Mouse (Mus musculus) ovary, postnatal 14 days (tissue): ENCODE data around the gene Gm6169.
"Not testable (repeated sequence)": the region's sequence is repeated elsewhere in the genome, so short reads cannot be mapped to it uniquely, and the experiment has no call there.

Experiments
- DNase-seq: peaks from one replicate; pipeline ENCODE4 v3.0.0; 2022; ENCODE audit warnings: low spot score

The Gm6169 gene

DNA sequence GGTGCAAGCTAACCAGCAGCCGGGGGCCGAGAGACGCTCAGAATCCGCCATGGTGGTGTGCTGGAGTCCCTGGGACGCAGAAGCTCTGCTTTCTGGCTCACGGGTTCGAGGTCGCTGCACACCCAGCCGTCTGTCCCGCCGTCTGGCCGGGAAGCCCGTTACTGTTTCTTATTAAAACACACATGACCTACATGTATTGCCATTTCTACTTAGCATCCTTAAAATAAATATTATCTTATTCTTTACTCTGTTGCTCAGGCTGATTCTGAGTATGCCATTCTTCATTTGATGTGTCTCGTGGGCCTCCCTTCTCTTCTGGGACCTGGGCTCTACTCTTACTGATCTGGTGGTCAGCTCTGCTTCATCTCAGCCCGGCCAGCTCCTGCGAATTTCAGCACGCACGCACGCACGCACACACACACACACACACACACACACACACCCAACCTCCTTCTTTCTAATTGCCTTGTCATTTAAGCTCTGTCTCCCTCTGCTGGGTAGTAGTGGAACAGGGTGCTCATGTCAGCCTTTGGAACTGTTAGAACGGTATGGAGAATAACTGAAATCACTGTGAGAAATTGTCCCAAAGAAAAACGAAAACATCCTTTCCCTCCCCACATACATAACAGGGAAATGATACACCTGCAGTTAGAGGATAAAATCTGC, at the start of gene Gm6169:
TSS of gene Gm6169 (minus strand) at position 51 of the 666 bp plus-strand sequence.
- DNase-seq: peak; percentile 54

DNA sequence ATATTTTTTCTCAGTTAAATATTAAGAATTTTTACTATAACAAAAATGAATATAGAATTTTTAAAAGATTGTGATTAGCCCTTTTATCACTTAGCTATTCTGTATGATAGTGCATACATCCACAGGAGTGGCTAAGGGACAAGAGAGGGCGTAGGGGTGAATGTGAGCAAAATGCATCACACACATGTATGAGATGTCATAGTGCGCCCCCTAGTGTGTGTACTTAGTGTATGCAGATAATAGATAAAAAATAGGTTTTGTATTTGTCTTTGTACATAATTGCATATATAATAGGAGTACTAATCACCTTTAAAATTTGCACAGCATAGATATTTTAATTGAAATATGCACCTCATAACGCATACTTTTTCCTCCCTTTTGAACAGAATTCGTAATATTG, 46.8 kb upstream of the Gm6169 start:
- peak; percentile 16 for DNase-seq

DNA sequence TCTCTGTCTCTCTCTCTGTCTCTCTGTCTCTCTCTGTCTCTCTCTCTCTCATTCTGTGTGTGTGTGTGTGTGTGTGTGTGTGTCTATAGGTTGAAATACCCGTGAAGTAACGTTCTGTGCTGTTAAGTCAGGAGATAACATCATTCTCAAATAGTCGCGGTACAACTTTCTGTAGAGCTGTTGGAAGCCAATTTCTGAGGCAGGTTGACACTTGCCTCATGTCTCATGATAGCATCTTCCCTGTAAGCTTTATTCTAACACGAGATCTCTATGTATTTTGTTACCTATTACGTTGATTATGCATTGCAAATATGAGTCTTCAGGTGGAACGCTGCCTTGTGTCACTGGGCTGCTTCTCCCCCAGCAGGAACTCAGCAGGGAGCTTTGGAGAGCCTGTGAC, 43.3 kb upstream of the Gm6169 start:
- no peak for DNase-seq

DNA sequence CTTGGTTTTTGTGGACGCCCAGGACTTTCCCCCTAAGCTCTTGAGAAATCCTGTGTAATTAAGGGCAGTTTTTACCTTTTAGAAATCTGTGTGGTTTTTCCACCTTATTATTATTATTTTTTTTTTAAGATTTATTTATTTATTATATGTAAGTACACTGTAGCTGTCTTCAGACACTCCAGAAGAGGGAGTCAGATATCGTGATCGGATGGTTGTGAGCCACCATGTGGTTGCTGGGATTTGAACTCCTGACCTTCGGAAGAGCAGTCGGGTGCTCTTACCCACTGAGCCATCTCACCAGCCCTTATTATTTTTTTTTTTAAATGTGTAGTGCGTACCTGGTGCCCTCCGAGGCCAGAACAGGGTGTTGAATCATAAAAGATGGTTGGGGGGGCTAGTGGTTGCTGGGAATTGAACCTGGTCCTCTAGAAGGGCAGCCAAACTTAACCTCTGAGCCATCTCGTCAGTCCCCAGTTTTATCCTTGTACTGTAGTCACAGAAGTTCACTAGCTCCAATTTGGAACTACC, 39.4 kb upstream of the Gm6169 start:
- not testable (repeated sequence) for DNase-seq

DNA sequence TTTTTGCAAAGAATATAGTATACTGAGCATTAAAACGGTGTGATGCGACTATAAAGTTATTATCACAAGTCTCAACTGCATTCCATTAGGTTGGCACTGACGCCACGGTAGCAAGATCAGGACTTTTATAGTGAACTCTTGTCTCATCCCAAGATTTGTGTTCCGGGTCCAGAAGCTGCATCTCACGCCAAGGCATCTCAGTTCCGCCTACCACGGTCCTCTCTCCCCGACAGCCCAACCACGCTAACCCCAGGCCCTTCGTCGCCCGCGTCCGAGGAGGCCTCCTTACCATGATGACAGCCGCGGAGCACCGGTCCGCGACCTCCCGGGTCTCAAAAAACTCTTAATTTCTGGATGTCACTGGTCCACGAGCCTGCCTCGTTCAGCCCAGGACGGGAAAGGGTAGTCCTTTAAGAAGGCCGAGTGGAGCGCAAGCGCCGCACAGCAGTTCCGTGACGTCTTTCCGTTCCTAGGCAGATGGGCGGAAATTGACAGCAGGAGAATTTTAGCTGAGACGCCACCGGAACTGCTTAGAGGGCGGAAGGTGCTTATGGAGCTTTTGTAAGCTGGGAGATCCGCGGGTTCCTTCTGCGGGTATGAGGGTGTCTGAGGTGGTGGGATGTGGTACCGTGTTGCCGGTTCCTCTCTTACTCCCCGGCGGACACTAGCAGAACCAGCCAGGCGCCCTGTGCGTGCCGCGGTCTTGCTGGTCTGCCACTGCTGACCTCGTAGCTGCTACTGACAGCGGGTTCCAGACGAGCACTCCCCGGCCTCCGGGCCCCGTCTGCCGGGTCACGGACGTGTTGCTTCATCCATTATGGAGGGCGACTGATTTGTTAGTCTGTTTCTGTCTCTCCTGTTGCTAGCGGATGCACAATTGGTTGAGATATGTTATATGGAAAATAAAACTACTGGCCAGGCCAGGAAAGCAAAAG, 38.7 kb upstream of the Gm6169 start, which contains the start of the genes Gfm2 and Nsa2:
TSS of gene Gfm2 (plus strand) at position 472 of the 935 bp plus-strand sequence.
TSS of gene Nsa2 (minus strand) at position 472 of the 935 bp plus-strand sequence.
- peak; percentile 86 for DNase-seq

DNA sequence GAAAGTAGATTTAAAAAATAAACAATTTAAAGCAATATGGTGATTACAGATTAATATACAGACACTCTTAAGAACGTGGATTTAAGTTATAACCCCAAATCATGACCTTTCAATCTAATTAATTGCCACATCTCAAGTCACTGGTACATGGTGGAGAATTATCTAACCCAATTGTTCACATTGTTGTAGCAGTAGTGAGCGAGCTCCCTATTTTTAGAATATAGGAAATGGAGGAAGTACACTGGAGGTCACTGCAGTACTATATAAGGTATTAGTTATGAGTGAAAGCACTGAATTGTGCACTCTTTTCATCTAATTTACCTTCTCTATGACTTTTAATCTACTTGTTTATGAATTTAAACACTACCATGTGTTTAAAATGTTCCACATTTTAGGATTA, 31.4 kb upstream of the Gm6169 start:
- DNase-seq: not testable (repeated sequence)

DNA sequence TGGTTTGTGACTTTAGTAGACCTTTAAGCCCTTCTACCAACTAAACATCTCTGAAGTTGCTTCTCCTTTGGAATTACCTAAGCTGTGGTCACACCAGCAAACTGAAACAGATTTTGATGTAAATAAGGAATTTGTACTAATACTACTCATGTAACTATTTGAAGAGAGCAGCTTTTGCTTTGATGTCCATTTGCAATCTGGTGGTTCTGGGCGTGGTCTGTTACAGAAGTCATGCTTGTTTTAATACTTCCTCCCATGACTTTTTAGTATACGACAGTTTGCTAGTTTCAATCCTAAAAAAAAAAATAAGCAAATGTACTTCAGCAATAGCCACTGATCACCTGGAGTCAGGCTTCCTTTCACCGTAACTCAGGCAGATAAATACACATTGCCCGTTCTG, 30.6 kb upstream of the Gm6169 start:
- DNase-seq: not testable (repeated sequence)

DNA sequence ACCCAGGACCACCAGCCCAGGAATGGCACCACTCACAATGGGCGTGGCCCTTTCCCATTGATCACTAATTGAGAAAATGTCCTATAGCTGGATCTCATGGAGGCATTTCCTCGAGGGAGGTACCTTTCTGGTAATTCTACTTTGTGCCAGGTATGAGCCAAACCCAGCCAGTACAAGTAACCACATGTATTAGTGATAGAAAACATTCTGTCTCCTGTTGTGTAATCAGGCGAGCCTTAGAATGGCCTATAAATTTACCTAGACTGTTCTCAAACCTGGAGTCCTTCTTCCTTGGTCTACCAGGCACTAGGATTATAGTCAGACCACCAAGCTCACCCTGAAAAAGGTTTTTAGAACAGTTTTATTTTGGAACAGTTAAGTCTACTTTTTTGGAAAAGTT, 22.3 kb upstream of the Gm6169 start:
- DNase-seq: no peak

DNA sequence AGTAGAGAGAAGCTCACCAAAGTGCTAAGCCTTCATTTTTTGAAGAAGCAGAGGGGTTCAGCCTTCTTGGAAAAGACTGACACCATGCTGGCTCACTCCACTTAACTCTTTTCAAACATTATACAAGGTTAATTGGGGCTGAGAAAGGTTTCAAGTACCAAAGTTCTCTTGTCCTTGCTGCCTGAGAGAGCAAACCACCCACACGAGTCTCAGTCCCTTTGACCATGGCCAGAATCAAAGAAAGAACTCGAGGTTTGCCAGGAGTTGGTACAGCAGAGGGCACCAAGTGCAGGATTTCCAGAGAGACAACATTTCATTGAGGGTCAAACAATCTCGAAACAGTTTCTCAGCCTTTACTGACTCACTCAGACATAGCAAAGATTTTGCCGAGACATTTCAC, 10.0 kb upstream of the Gm6169 start:
- DNase-seq: no peak

DNA sequence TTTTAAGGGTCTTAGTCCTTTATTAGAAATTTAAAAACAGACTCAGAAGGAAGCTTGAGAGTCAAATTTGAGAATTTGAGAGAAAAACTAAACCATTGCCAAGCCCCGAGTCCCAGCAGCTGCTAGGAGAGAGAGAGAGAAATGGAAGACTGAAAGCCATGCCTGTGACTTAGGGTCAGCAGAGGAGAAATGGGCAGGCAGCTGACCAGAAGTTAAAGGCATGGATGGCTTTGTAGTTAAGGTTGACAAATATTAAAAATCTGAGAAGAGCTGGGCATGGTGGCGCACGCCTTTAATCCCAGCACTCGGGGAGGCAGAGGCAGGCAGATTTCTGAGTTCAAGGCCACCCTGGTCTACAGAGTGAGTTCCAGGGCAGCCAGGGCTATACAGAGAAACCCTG, 8.7 kb upstream of the Gm6169 start:
- not testable (repeated sequence) for DNase-seq

DNA sequence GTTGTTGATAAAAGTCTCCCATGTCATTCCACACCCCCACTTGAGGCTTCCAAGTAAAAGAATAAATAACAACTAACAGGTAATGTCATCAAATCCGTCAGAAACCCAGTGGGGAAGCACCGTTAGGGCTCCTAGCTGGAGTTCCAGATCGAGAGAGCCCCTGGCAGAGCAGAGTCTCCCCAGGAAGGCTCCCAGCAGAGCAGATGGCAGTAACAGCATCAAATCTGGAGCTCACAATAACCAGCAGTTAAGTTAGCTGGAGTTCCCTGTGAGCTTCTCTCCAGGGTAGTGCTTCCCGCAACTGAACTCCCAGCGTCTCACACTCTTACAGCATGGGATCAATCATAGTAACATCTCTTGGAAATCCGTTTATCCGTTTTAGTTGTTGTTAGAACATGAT, 6.0 kb upstream of the Gm6169 start:
- DNase-seq: no peak

DNA sequence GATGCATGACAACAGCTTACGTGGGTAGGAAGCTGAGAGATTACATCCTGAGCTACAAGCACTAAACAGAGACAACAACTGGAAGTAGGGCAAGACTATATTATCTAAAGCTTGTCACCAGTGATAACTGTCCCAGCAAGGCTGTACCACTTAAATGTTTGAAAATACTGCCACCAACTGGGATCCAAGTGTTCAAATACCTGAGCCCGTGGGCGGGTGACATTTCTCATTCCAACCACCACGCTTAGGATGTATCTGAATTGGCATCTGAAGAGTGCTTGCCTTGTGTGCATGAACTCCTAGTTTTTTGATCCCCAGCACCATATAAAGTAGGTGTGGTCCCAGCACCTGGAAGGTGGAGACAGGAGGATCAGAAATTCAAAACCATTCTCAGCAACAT, 3.3 kb downstream of the Gm6169 start:
- no peak for DNase-seq

DNA sequence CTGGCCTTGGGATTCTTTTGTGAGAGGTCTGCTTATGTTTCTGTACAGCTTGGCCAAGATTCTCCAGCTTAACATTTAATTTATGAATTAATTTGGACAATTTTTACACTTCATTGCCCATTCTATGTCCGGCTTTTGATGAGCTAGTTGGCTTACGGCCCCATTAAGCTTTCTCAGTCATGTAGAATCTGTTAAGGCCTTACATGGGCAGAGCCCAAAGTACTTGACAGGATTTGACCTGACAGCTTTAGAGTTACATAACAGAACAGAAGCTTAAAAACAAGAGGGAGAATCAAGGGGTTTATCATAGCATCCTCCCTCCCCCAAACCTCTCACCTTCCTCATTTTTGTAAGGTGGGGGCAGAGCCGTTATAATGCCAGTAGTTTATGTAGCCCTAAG, 10.9 kb downstream of the Gm6169 start:
- DNase-seq: no peak

DNA sequence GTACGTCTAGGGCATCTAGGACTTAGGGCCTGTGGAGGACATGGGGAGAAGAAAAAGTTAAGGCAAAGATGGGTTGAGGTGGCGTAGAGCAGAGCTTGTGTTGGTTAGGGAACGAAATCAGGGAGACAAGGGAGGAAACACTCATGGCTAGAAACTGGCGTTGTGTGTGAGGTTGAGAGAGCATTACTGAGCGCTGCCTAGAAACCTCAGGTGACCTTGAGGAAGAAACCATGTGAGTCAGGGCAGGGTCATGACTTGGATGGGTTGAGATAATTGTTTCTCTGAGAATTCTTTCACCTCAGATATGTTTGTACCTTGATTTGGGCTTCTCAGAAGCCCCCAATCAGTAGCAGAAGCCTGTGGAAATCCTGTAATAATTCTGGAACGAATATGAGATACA, 11.6 kb downstream of the Gm6169 start:
- DNase-seq: no peak

DNA sequence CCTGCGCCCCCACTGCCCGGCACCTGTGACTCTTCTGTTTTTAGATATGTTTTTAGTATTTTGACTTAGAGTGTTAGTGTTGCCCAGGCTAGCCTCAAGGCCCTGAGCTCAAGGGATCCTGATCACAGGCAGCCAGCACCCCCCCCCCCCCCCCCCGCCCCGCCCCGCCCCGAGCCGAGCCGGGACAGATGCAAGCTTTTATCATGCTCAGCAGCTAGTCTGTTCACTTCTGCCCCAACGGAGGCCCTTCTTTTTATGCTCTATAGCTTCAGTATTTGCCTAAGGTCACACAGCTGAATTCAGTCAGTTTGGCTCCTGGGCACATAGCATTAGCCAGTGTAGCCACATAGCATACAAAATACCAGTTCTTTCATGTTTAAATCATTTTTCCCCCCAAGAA, 12.7 kb downstream of the Gm6169 start:
- DNase-seq: no peak

DNA sequence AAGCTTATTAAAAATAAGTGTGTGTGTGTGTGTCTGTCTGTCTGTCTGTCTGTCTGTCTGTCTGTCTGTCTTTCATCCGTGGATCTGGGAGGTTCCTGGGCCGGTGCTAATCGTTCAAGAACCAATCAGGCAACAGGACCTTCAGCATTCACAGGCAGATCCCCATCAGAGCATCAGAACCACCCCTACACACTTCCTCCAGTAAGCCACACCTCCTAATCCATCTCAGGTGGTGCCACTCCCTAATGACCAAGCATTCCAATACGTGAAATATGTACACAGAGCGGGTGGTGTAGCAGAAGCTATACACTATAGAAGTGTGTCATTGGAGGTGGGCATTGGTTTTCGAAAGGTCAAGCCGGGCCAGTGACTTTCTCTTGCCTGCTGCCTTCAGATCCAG, 16.6 kb downstream of the Gm6169 start:
- DNase-seq: no peak

DNA sequence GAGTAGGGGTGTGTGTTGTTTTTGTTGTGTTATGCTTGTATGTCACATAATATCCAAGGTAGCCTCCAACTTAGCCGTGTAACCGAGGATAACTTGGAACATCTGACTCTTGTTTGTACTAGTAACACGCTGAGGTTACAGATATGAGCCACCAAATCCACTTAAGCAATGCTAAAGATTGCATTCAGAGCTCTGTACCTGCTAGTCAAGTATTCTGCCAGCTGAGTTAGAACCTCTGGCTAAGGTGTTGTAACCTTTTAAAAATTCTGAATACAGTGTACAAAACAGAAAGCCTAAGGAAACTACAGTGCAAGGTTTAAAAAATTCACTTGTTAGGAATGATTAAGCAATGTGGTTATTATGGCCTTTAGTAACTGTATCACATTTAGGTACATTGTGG, 18.4 kb downstream of the Gm6169 start:
- no peak for DNase-seq

DNA sequence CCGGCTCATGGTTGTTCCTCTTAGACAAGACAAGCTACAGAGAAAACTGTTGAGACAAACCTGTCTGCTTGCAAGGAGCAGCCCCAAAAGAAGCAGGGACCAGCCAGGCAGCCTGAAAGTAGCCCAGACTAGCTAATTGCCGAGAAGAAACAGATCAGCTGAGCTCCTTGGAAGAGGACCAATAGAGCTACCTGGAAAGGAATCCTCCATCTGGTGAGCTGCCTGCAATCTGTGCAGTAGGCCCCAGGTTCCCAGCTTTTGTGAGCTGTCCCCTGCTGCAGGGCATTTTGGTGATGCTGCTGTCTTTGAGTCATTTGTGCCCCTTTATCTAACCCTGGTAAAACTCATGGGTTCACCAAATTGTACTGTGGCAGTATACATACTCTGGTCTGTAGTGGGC, 18.8 kb downstream of the Gm6169 start:
- no peak for DNase-seq

DNA sequence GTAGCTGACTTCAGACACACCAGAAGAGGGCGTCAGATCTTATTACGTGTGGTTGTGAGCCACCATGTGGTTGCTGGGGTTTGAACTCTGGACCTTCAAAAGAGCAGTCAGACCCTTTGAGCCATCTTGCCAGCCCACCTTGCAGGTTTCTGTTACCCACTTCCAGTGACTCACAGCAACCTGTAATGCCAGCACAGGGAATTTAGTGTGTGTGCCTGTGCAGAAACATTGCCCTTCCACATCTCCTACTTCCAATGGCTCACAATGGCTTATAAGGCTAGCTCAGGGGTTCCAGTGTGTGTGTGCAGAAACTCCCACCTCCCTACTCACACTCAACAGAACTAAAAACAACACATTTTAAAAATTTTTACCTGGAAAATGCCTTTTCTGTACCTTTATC, 21.5 kb downstream of the Gm6169 start:
- DNase-seq: no peak

DNA sequence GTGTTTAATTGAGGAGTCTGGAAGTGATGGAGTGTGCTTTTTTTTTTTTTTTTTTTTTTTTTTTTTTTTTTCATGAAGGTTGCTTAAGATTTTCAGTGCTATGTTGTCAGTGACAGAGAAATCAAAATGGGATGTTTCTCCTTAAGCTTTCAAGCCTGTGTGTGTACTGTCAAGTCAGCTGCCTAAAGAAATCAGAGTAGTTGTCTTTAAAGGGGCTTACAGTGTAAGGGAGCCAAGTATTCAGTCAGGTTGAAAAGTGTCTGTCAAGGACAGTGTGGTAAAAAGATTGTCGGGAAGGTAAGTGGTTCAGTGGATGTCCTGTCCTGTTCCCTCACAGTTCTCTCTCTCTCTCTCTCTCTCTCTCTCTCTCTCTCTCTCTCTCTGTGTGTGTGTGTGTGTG, 25.5 kb downstream of the Gm6169 start:
- no peak for DNase-seq

DNA sequence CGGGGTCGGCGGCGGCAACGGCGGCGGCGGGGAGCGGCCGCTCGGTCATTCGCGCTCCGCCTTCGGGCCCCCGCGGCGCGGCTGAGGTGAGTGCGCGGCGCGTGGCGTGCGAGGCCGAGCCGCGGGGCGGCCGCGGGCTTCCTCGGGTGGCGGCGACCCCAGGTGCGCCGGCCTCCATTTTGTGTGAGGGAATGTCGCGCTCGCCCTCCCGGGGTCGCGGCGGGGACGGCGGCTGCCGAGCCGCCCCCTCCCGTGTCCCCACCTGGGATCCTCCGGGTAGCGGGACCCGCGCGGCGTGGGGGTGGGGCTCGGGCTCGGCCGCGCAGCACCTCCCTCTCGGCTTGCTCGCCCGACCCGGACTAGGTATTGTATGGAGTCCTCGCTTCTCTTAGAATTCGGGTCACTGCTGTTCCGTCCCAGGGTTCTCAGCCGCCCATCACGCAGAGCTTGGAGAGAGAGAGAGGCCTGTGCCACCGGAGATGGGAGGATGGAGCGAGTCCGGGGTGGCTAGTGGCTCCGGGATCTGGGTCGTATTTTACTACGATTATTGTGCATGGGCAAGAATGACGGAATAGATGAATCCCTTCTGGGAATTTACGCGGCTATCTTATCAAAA, 27.3 kb downstream of the Gm6169 start:
- no peak for DNase-seq

DNA sequence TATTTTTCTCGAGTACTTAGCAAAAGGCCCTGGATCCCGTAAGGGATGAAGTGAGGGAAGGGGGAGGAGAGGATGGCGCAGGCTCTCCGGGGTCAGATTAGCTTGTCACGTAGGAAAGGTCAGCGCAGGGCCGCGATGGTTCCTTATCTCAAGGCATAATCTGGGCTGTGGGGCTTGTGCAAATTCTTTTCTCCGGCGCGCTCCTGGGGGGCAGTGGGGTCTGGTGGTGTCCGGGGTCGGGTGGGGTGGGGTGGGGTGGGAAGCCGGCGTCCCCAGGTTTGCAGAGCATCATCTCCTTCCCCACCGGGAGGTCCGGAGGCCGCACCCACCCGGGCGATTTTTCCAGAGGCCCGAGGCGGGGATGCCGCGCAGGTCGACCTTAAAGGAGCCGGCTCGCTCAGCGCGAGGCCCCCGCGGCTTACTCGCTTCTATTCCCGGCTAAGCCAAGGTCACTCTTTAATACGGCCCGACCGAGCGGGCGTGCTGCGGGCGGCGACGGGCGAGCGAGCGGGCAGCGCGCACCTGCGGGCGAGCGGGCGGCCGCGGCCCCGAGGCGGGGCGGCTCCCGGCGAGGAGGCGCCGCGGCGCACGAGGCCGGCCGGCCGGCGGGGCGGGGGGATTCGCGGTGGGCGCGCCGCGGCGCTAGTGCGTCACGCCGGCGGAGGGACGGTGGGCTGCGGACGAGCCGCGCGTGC, 28.0 kb downstream of the Gm6169 start:
- no peak for DNase-seq
